Mouse (Mus musculus) left cerebral cortex, adult 18-20 months (tissue): ENCODE measurements around the gene Klf13. TPM values are rescaled to one million over a fixed set of nuclear protein-coding genes. Genes with fewer than 3 reads are reported as not detected.

ENCODE experiments used
- DNase-seq, 2 experiments: peaks; one replicate each; pipeline ENCODE4 v3.0.0; 2021 to 2022; ENCODE audit warnings: low spot score in 2 of 2, mixed read lengths in 1 of 2
- total RNA-seq, 2 experiments: library from RNA; stranded (reverse); gene quantifications; 2 replicates each; pipeline ENCODE4 v1.2.3; 2021

Klf13 gene
- total RNA-seq, 2 experiments from 2014 or later: 145 to 159 TPM

- peak in 1 of 2 experiments; percentile 55 for DNase-seq
These were observed 12.4 kb upstream of the Klf13 start for GRCm38 (mm10) chr7:63950931-63951607.

DNA sequence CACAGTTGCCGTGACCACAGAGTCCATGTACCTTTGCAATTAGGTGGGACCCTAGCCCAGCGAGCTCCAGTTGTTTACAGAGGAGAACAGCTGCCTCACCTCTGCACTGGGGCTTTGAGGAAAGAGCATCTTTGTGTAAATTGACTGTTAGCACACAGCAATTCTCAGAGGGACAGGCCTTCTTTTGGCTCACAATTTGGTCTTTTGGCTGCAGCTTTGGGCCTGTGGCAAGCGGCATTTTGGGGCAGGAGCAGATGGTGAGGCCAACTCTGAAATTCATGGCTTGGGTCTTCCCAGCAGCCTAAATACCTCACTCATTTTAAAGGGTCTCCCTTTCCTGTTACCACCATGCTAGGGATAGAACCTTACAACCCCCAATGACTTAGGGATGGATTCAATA is 10.5 kb upstream of the Klf13 start:
- no peak for DNase-seq

DNA sequence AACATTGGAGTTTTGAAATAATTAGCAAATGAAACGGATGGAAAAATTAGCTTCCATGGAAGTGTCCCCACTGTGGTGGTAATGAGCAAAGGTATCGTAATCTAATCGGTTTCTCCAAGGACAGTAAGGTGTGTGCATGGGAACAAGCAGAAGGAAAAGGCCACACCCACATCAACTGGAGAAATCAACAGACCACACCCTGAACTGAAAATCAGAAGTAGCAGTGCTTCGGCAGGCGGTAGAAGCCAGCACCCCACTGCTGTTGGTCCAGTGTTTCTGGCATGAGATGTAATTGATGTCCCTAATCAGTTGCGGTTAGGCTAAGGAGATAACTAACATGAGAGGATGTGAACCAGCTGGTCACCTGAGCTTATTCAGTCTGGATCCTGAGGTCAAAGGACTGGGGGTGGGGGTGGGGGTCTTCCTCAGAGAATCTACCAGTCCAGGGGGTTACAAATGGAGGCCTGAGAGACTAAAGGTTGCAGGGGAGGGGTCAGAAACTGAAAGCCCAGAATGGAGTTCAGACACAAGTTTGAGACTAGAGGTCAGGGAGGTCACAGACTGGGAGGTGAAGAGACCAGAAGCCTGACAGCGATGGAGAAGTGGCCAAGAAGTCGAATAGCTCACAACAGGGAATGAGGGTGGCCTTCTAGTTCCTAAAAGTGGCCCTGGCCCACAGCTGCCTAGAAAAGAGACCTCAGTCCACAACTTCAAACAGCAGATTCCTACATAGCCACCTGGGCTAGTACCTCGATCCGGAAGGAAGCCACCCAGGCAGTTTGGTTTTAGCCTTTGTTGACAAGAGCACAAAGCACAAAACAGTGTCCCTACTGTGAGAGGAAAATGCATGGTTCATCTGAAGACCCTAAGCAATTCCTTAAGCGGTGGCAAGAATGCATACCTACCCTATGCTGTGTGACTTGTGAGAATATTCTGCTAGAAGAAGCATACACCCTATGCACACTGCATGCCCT is 9.1 kb upstream of the Klf13 start:
- DNase-seq: no peak

- DNase-seq: no peak
These were observed 5.2 kb upstream of the Klf13 start for GRCm38 (mm10) chr7:63943946-63944345.

- DNase-seq: no peak
These were observed 2.8 kb upstream of the Klf13 start for GRCm38 (mm10) chr7:63941501-63941900.

GRCm38 (mm10) chr7:63941050-63941449 is 2.3 kb upstream of the Klf13 start:
- no peak for DNase-seq

- DNase-seq: no peak
These were observed 1.6 kb upstream of the Klf13 start for GRCm38 (mm10) chr7:63940321-63940720.

DNA sequence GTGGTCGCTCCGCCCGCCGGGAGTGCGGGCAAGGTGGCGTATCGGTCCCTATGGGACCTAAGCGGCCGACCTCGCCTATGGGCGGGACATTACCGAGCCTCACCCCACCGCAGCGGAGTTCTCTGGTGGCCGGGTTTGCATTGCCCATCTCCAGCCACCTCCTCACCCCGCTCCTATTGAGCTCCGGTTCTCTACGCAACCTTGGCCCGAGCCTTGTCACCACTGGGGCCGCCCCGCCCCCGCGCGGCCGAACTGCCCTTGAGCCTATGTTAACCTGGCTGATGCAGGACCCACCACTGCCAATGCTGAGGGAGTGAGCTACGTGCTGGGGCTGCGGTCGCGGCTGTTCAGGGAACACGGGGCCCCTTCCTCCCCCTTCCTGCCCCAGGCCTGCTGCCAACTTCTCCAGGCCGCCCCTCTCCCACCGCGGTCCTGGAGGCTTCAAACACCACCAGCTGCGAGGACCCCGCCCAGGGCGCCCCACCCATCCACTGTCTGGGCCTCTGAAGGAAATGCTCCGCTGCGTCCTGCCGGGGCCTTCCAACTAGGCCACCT is 759 bp upstream of the Klf13 start:
- peak in 1 of 2 experiments; percentile 45 for DNase-seq

DNA sequence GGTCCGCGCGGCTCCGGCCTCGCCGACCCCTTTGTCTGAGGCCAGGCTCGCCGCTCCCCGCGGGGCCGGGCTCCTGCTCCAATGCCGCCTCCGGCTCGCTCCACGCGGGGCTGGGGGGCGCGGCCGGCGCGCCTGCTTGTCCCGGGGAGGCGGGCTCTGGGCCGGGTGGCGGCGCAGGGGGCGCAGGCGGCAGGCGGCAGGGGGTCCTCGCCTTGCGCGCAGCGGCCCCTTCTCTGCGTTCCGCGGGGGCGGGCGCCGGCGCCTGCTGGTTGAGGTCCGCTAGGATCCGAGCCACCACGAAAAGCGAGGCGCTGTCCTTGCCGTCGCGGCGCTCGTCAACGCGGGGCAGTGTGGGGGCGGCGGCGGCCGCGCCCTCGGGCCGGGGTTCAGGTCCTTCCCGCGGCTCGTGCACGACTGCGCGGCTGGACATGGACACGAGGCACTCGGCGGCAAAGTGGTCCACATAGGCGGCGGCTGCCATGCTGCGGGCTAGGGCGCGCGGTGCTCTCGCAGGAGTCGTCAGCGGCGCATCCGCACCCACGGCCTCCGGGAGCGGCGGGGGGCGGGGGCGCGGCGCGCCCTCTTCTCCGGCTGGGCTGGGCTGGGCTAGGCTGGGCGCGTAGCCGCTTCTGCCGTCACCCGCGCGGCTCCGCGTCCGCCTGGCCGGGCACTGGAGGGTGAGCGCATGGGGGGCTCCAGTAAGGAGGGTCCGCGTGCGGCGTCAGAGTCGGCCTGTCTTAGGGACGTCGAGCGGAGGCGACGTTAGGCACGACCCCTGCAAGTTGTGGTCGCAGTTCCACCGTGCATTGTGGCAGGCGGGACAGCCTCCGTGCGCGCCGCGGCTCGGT is 425 bp downstream of the Klf13 start:
- peak; percentile 56 to 82 for DNase-seq

GRCm38 (mm10) chr7:63937236-63938065 is 1.3 kb downstream of the Klf13 start:
- peak; percentile 53 to 61 for DNase-seq

DNA sequence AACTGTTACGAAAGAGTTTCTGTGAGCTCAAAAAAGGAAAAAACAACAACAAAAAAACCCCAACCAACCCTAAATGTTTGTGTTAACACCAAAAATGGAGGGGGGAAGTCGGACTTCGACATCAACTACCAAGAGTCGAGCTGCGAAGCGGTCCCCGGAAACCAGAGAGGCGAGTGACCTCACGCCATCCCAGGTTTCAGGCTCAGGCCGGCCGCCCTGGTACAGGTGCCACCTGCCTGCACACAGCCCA is 1.8 kb downstream of the Klf13 start:
- no peak for DNase-seq

- DNase-seq: peak; percentile 79 to 81
These were observed 2.3 kb downstream of the Klf13 start for GRCm38 (mm10) chr7:63936188-63936985.

- DNase-seq: no peak
These were observed 2.9 kb downstream of the Klf13 start for GRCm38 (mm10) chr7:63935809-63936187.

DNA sequence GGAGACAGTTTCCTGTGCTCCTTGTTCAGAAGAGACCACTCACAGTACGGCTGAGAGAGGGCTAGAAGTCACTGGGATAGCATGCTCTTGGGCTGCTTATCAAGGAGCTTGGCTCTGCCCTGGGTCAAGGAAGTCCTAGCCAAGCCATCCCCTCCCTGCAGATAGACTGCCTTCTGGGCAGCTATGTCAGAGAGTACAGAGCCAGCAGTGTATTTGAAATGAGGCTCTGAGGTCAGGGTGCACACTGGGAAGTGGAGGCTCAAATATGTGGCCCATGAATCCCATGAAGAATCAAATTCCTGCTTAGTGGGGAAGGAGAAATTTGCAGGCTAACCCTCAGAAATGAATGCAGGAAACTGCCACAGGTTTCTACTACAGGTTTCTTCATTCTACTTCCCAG is 4.2 kb downstream of the Klf13 start:
- DNase-seq: no peak

DNA sequence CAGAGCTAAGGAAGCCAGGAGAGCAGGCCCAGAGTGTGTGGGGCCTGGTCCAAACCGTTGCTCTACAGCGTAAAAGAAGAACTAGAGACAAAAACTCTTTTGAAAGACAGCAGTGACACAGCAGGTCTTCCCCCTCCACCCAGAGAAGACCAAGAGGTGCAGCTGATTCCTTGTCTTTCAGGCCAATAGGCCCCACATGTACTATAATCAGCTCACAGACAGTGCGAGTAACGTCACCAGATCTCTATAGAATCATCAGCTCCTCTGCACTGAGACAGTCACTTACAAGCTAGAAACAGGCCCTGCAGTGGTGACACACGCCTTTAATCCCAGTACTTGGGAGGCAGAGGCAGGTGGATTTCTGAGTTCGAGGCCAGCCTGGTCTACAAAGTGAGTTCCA is 4.8 kb downstream of the Klf13 start:
- no peak for DNase-seq

DNA sequence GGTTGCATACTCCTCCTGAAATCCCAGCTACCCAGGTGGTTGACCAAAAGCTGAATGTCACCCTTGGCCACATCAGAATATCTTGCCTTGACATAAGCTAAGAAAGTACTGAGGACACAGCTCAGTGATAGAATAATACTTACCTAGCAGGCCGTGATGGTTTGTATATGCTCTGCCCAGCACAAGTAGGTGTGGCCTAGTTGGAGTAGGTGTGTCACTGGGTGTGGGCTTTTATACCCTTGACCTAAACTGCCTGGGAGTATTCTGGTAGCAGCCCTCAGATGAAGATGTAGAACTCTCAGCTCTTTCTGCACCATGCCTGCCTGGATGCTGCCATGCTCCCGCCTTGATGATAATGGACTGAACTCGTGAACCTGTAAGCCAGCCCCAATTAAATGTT is 6.3 kb downstream of the Klf13 start:
- DNase-seq: no peak

DNA sequence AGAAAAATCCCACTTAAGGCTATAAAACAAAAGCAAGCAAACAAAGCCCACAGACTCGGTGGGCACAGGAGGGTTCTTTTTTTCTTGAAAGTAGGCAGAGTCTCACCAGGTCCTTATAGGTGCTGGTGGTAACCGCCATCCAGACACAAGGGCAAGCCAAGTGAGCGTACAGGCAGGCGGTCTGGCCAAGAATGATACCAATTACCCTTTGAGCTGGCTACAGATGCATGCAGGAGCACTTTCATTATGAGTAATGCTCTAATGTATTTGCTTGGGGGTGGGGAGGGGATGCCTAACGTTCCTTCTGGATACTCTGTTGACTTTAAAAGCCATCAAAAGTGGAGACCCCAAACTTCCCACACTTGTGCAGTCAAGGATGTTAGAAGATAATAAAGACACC is 7.9 kb downstream of the Klf13 start:
- no peak for DNase-seq

- no peak for DNase-seq
These were observed 8.6 kb downstream of the Klf13 start for GRCm38 (mm10) chr7:63930132-63930531.

GRCm38 (mm10) chr7:63929080-63929479 is 9.6 kb downstream of the Klf13 start:
- DNase-seq: no peak

DNA sequence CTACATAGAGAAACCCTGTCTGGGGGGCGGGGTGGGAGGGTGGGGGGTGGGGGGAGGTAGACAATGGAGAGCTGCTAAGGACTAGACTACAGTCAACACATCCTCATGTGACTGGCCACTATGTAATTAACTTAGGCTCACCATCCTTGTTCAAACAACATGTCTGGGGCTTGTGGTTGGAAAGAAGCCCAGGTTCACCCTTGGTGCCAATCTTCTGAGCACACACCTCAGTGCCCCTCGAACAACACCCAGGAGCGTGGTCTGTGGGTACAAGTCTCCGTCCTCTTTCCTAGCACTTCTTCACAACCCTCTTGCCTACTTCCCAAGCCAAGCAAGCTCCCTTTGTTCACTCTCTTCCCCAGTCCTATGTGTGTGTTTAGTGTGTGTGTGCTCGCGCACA is 11.6 kb downstream of the Klf13 start:
- no peak for DNase-seq
